Mouse (Mus musculus): ENCODE data around the gene Cdr1. TPM values are rescaled to one million over a fixed set of nuclear protein-coding genes. Genes with fewer than 3 reads are reported as not detected.

Cdr1 gene
- polyA plus RNA-seq (2016; fragmentation: Nextera tagmentation; extraction: Ambion mirVana), result 0.19 and 0.31 TPM in 2 replicates

GRCm38 (mm10) chrX:61185458-61185857 is at the start of gene Cdr1:
Gene Cdr1, minus strand, starts transcription at chrX:61185558.
- Histone ChIP-seq H3K9ac (replicated peaks) (no peak within 1 kb of the TSS), H3K36me3 (no peaks in the 10 kb centered on the region), H3K4me1 (replicated peaks) (no peaks in the 10 kb centered on the region), H3K27ac (no peak within 1 kb of the TSS), H3K9me3 (peaks cover 3% of the 10 kb centered on the region; the same call in 1 of the 2 replicates), H3K27me3 (no peaks in the 10 kb centered on the region), H3K4me2 (no peak within 1 kb of the TSS), H3K4me3 (replicated peaks) (no peak within 1 kb of the TSS)
- WGBS, result 92% methylated on average over 6 of the region's 6 CpGs
- no peak for ATAC-seq (ENCODE audit: insufficient number of reproducible peaks, insufficient read depth, low FRiP score, low TSS enrichment, low read depth)

DNA sequence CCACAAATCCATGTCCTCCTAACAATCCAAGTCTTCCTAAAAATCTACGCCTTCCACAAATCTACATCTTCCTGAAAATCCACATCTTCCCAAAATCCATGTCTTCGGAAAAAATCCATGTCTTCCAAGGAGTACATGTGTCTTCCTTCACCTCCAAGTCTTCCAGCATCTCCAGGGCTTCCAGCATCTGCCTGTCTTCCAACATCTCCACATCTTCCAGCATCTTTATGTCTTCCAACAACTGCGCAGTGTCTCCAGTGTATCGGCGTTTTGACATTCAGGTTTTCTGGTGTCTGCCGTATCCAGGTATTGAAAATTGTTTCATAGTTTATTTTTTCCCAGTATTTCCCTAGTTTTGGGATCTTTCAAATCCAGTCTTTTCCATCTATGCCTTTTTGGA is 511 bp upstream of the Cdr1 start:
- Histone ChIP-seq H3K27me3 (no peaks in the 10 kb centered on the region), H3K4me2 (no peak overlapping the region), H3K9ac (replicated peaks) (no peak overlapping the region), H3K9me3 (peaks cover 3% of the 10 kb centered on the region; the same call in 1 of the 2 replicates), H3K36me3 (no peaks in the 10 kb centered on the region), H3K27ac (no peak overlapping the region), H3K4me3 (replicated peaks) (no peak overlapping the region), H3K4me1 (replicated peaks) (no peaks in the 10 kb centered on the region)
- 92% methylated on average over 6 of the region's 6 CpGs for WGBS
- ATAC-seq (ENCODE audit: insufficient number of reproducible peaks, insufficient read depth, low FRiP score, low TSS enrichment, low read depth), result no peak

DNA sequence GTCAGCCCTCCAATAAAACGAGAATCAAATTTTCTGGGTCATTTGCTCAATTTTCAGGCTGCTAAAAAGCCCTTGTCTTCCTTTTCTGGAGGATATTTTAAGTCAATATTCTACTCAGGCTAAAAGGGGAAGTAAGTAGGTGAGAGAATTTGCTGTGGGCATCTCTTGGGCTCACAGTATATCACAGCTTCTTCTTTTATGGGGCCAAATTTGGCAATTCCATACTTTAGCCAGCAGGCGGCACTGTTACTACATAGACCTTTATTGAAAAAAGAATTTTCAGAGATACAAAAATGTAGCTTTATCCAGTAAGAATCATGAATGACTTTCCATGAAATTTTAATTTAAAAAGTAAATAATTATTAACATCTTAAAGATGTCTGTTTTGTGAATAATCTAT is 18.8 kb downstream of the Cdr1 start:
- H3K4me1 ChIP-seq (replicated peaks), result no peaks in the 10 kb centered on the region
- H3K27me3 ChIP-seq, result no peaks in the 10 kb centered on the region
- 35% methylated on average over 2 of the region's 2 CpGs for WGBS
- H3K27ac ChIP-seq, result no peak overlapping the region
- no peak overlapping the region for H3K4me2 ChIP-seq
- H3K9ac ChIP-seq (replicated peaks), result no peak overlapping the region
- no peak overlapping the region for H3K4me3 ChIP-seq (replicated peaks)
- no peaks in the 10 kb centered on the region for H3K9me3 ChIP-seq
- H3K36me3 ChIP-seq, result no peaks in the 10 kb centered on the region
- no peak for ATAC-seq (ENCODE audit: insufficient number of reproducible peaks, insufficient read depth, low FRiP score, low TSS enrichment, low read depth)

- Histone ChIP-seq H3K4me1 (replicated peaks) (no peaks in the 10 kb centered on the region), H3K36me3 (no peaks in the 10 kb centered on the region), H3K9me3 (no peaks in the 10 kb centered on the region), H3K9ac (replicated peaks) (no peak overlapping the region), H3K27ac (no peak overlapping the region), H3K27me3 (no peaks in the 10 kb centered on the region), H3K4me2 (no peak overlapping the region), H3K4me3 (replicated peaks) (no peak overlapping the region)
- WGBS, result 74% methylated on average over 2 of the region's 2 CpGs
- ATAC-seq (ENCODE audit: insufficient number of reproducible peaks, insufficient read depth, low FRiP score, low TSS enrichment, low read depth), result no peak
Observed at GRCm38 (mm10) chrX:61161249-61161648, 24.1 kb downstream of the Cdr1 start.

- 88% methylated on average over 1 of the region's 1 CpGs for WGBS
- ATAC-seq (ENCODE audit: insufficient number of reproducible peaks, insufficient read depth, low FRiP score, low TSS enrichment, low read depth), result no peak
- H3K36me3 ChIP-seq, result no peaks in the 10 kb centered on the region
- H3K4me1 ChIP-seq (replicated peaks), result no peaks in the 10 kb centered on the region
- H3K9me3 ChIP-seq, result no peaks in the 10 kb centered on the region
- H3K4me3 ChIP-seq (replicated peaks), result no peak overlapping the region
- no peak overlapping the region for H3K9ac ChIP-seq (replicated peaks)
- H3K4me2 ChIP-seq, result no peak overlapping the region
- no peaks in the 10 kb centered on the region for H3K27me3 ChIP-seq
- no peak overlapping the region for H3K27ac ChIP-seq
Observed at GRCm38 (mm10) chrX:61154657-61155256, 30.6 kb downstream of the Cdr1 start.

DNA sequence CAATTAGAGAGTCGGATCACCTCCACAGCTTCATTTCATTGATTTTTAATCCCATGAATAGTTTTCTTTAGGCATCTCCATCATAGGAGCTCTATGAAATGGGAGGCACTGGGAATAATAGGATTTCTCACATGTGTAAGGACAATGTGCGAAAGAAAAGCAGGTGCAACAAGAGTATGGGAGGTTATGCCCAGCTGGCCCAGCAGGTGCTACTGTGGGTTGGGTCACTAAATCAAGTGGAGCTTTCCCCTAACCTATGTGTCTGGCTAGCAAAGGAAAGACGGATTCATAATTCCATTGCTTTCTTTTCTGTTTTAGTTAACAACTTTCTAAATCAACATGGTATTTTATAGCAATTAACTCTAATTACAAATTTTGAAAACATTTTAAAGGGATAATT is 31.1 kb downstream of the Cdr1 start:
- ATAC-seq (ENCODE audit: insufficient number of reproducible peaks, insufficient read depth, low FRiP score, low TSS enrichment, low read depth), result no peak
- no peaks in the 10 kb centered on the region for H3K27me3 ChIP-seq
- H3K9me3 ChIP-seq, result no peaks in the 10 kb centered on the region
- 83% methylated on average over 3 of the region's 3 CpGs for WGBS
- no peaks in the 10 kb centered on the region for H3K4me1 ChIP-seq (replicated peaks)
- H3K9ac ChIP-seq (replicated peaks), result no peak overlapping the region
- no peak overlapping the region for H3K4me3 ChIP-seq (replicated peaks)
- H3K4me2 ChIP-seq, result no peak overlapping the region
- H3K27ac ChIP-seq, result no peak overlapping the region
- H3K36me3 ChIP-seq, result no peaks in the 10 kb centered on the region

GRCm38 (mm10) chrX:61146569-61146968 is 38.8 kb downstream of the Cdr1 start:
- Histone ChIP-seq H3K27ac (no peak overlapping the region), H3K4me2 (no peak overlapping the region), H3K9me3 (no peaks in the 10 kb centered on the region), H3K9ac (replicated peaks) (no peak overlapping the region), H3K36me3 (no peaks in the 10 kb centered on the region), H3K4me1 (replicated peaks) (no peaks in the 10 kb centered on the region), H3K27me3 (no peaks in the 10 kb centered on the region), H3K4me3 (replicated peaks) (no peak overlapping the region)
- no peak for ATAC-seq (ENCODE audit: insufficient number of reproducible peaks, insufficient read depth, low FRiP score, low TSS enrichment, low read depth)
- WGBS, result 34% methylated on average over 2 of the region's 2 CpGs

DNA sequence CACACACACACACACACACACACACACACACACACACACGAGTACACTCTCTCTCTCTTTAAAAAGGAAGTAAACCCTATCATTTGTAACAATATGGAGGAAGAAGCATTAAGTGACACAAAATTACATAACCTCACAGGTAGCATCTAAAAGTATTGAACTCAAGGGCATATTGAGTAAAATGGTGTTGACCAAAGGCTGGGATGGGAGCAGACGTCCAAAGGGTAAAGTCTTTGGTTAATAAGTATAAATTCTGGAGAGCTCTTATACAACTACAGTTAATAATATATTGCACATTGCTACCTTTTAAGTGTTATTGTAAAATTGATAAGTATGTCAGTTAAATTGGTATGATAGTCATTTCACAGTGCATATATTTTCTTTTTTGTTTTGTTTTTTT is 39.9 kb downstream of the Cdr1 start:
- no peak for ATAC-seq (ENCODE audit: insufficient number of reproducible peaks, insufficient read depth, low FRiP score, low TSS enrichment, low read depth)
- H3K9ac ChIP-seq (replicated peaks), result no peak overlapping the region
- H3K4me2 ChIP-seq, result no peak overlapping the region
- no peaks in the 10 kb centered on the region for H3K4me1 ChIP-seq (replicated peaks)
- no peak overlapping the region for H3K4me3 ChIP-seq (replicated peaks)
- H3K9me3 ChIP-seq, result no peaks in the 10 kb centered on the region
- 82% methylated on average over 2 of the region's 2 CpGs for WGBS
- H3K27ac ChIP-seq, result no peak overlapping the region
- no peaks in the 10 kb centered on the region for H3K27me3 ChIP-seq
- H3K36me3 ChIP-seq, result no peaks in the 10 kb centered on the region

DNA sequence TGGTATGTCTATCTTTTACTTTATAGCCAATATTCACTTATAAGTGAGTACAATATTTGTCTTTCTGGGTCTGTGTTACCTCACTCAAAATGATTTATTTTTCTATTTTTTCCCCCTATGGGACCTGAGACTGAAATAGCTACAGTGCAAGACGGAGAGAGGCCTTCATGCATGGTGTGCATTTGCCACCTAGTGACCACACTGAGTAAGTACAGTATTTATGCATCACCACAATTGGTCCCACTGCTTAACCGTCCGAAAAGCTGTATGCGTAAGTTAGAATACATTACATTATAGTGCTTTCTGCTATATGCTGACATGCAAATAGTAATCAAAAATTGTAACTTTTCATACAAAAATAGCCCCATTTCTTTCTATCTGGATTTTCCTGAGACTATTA is 50.8 kb downstream of the Cdr1 start:
- Histone ChIP-seq H3K4me2 (no peak overlapping the region), H3K9me3 (no peaks in the 10 kb centered on the region), H3K4me1 (replicated peaks) (no peaks in the 10 kb centered on the region), H3K36me3 (no peaks in the 10 kb centered on the region), H3K27ac (no peak overlapping the region), H3K27me3 (no peaks in the 10 kb centered on the region), H3K9ac (replicated peaks) (no peak overlapping the region), H3K4me3 (replicated peaks) (no peak overlapping the region)
- ATAC-seq (ENCODE audit: insufficient number of reproducible peaks, insufficient read depth, low FRiP score, low TSS enrichment, low read depth), result no peak
- WGBS, result 70% methylated on average over 4 of the region's 4 CpGs

Small RNAs within 50 kb of the gene (microRNA-seq; reads per million reads assigned to microRNA genes)
- gene Gm24396, result not detected
